ENCODE assay signal across 26 mouse cellular contexts in genomic region chr7:118544128-118544527, GRCm38 (mm10). TPM values are rescaled to one million over a fixed set of nuclear protein-coding genes. Genes with fewer than 3 reads are reported as not detected.
"Had no signal": no experiment of that assay in that cellular context is flagged by ENCODE, and none has a peak within 500 bp of the region (broad histone marks: within the 10 kb centered on the region; RNA-seq: fewer than 3 reads in every experiment).

No protein-coding gene starts in this region.

- DNase-seq: gastrocnemius, postnatal 14 days; gastrocnemius, postnatal 36 days; heart, adult 11 months; heart, adult 2 months; heart, postnatal 10 days; kidney, adult 18-20 months; kidney, adult 9 months; kidney, postnatal 14 days; kidney, postnatal 36 days; layer of hippocampus, adult 9-11 months; layer of hippocampus, postnatal 36 days; left cerebral cortex, postnatal 4 days; liver, embryonic 13.5 days had no signal

- H3K27me3 ChIP-seq: heart, embryonic 13.5 days; hindbrain, embryonic 13.5 days; hindbrain, embryonic 15.5 days; limb, embryonic 13.5 days; limb, embryonic 15.5 days; liver, embryonic 13.5 days; liver, embryonic 15.5 days had no signal

- H3K9ac ChIP-seq: heart, embryonic 13.5 days; hindbrain, embryonic 13.5 days; hindbrain, embryonic 15.5 days; limb, embryonic 13.5 days; limb, embryonic 15.5 days; liver, embryonic 13.5 days; liver, embryonic 15.5 days had no signal

- H3K27ac ChIP-seq: heart, adult 2 months; heart, embryonic 13.5 days; hindbrain, embryonic 13.5 days; hindbrain, embryonic 15.5 days; hindbrain, postnatal 0 days; kidney, postnatal 0 days; limb, embryonic 13.5 days; limb, embryonic 15.5 days; liver, embryonic 13.5 days; liver, embryonic 15.5 days had no signal

- H3K4me3 ChIP-seq: heart, adult 2 months; heart, embryonic 13.5 days; hindbrain, embryonic 13.5 days; hindbrain, embryonic 15.5 days; limb, embryonic 13.5 days; limb, embryonic 15.5 days; liver, embryonic 13.5 days; liver, embryonic 15.5 days had no signal

- H3K4me1 ChIP-seq: heart, embryonic 13.5 days; hindbrain, embryonic 13.5 days; hindbrain, embryonic 15.5 days; limb, embryonic 13.5 days; limb, embryonic 15.5 days; liver, embryonic 13.5 days; liver, embryonic 15.5 days had no signal

- H3K9me3 ChIP-seq: heart, embryonic 13.5 days; hindbrain, embryonic 13.5 days; hindbrain, embryonic 15.5 days; limb, embryonic 13.5 days; limb, embryonic 15.5 days; liver, embryonic 13.5 days; liver, embryonic 15.5 days had no signal

- ATAC-seq: hindbrain, postnatal 0 days; intestine, embryonic 16.5 days had no signal

- H3K36me3 ChIP-seq: liver, embryonic 13.5 days; liver, embryonic 15.5 days had no signal

- H3K4me2 ChIP-seq: heart, embryonic 11.5 days; heart, embryonic 13.5 days; hindbrain, embryonic 13.5 days; hindbrain, embryonic 15.5 days; limb, embryonic 13.5 days; limb, embryonic 15.5 days; liver, embryonic 13.5 days; liver, embryonic 15.5 days had no signal

RNA-seq across cellular contexts. Expression of gene Tmc7, which starts 40.4 kb away (rescaled TPM):
- total RNA-seq: hematopoietic stem cell, adult 5-6 weeks had no signal

RNA-seq across cellular contexts. Expression of gene Tmc5, which starts 53.0 kb away (rescaled TPM):
- total RNA-seq: gastrocnemius, adult 18-20 months; hematopoietic stem cell, adult 5-6 weeks had no signal
- polyA plus RNA-seq: limb, embryonic 11.5 days; liver, embryonic 13.5 days had no signal
